Mouse (Mus musculus) MEL-GATA-1-ER (cell line): ENCODE results near the gene Gapdh.
"Not testable (repeated sequence)": the region's sequence is repeated elsewhere in the genome, so short reads cannot be mapped to it uniquely, and the experiment has no call there.

Experiments used
- DNase-seq: peaks from one replicate; pipeline ENCODE4 v3.0.0-alpha.2; 2012; ENCODE audit warnings: low read depth; ENCODE audit errors: extremely low read depth

Gene Gapdh

DNA sequence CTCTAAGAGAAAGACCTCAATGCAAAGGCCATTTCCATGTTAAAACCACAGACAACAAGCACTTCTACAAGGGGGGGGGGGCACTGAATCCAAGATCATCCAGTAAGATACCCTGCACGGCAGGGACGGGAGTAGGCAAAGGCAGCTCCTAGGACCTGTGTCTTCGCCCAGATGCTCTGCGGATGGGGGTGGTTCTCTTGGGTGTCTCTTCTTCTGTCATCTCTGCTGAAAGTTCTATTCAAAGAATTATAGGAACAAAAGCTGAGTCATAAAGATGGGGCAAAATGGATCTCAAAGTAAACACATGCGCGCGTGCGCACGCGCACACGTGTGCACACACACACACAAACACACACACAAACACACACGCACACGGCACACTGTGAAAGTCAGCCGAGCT, 1.8 kb upstream of the Gapdh start:
- DNase-seq, result no peak

DNA sequence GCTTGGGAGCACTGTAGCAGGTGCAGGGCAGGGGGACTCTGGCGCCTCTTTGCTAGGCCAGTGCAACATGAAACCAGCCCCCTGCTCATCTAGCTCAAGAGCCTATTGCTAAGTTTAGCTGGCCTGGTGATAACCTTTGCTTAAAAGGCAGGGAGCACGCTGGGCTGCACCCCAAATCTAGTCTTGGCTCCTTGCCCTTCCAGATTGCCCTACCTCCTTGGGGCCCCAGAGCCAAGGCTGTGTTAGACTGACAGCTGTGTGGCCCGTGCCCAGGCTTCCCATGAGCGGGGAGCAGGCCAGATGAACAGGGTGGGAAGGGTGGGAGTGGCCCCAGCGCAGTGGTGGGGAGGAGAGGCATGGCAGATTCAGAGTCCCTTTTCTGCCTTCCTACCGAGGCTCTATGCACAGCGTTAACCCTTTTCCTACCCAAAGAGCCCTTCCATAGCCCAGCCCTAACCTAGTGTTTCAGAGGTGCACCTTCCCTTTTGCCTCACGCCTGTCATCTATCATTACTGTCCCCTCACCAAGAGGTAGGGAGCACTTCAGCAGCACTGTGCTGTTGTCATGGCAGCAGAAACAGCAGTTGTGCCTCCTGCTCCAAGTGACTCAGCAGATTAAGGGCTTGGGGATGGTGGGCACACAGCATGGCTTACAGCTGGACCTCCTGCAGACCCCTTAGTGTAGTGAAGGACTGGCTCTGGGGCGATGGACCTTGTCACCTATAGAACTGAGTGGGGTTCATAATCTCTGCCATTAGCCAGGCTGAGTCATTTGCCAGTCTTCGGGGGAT, 789 bp upstream of the Gapdh start:
- DNase-seq, result no peak

DNA sequence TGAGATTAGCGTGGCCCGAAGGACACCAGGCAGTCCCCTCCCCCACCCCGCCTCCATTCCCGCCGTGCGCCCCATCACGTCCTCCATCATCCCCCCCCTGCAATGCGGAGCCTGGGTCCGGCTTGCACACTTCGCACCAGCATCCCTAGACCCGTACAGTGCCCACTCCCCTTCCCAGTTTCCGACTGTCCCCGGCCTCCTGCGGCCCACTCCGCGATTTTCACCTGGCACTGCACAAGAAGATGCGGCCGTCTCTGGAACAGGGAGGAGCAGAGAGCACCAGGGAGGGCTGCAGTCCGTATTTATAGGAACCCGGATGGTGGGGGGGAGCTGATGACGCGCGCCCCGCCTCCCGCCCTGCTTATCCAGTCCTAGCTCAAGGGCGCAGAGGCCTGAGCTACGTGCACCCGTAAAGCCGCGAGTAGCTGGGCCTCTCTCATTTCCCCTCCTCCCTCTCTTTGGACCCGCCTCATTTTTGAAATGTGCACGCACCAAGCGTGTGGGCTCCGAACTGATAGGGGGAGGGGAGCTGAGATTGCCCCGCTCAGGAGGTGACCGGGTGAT, 857 bp downstream of the Gapdh start:
- peak; percentile 95 for DNase-seq

DNA sequence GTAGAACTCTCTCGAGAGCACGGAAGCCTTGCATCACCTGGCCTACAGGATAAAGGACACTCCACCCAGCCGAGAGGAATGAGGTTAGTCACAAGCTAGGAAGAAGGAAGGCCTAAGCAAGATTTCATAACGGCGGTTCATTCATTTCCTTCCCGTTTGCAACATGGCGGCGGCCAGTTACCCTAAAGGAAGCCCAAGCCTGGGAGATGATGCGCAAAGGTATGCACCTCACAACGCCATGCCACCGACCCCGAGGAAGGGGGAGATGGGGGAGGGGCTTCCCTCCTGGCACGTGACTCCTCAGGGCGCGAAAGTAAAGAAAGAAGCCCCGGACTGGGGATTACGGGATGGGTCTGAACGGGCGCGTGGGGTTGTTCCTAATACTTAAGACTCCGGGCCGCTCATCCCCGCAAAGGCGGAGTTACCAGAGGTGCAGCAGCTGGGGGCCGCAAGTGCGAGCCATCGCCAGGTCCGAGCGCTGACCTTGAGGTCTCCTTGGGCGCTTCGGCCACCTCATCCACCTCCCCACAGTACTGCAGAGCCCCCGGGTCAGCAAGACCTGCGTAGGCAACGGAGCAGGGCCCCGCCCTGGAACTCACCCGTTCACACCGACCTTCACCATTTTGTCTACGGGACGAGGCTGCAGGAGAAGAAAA, 1.5 kb downstream of the Gapdh start:
- no peak for DNase-seq

DNA sequence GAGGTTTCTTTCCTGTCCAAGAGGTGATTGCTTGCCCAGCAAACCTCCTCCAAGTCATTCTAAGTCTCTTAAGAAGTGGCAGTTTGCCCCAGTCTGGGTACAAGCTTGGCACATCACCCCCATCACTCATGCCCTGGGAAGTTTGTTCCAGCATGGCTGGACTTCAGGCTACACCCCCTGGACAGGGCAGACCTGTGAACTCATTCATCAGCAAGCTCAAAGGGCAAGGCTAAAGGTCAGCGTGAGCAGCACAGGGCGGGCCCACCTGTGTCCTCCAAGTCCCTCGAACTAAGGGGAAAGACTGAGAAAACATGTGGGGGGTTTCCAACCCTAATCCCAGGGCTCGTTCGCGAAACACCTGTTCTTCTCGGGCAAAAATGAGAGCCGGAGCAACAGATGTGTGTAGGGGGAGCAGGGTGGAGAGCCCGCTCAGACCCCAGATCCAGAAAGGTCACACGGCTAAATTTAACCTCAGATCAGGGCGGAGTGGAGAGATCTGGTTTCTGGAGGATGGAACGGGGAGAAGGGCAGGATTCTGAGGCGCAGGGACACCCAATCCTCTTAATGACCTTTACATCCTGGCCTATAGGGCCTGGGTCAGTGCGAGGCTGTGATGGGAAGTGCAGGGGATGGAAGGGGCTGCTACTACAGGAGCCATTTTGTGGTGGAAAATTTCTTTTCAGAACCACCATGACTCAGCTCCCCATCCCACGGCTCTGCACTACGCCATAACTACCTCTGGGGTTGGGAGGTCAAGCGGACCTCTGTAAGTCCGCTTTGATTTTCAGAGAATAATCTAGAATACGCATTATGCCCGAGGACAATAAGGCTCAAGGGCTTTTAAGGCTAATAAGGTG, 2.2 kb downstream of the Gapdh start:
- DNase-seq, result no peak

DNA sequence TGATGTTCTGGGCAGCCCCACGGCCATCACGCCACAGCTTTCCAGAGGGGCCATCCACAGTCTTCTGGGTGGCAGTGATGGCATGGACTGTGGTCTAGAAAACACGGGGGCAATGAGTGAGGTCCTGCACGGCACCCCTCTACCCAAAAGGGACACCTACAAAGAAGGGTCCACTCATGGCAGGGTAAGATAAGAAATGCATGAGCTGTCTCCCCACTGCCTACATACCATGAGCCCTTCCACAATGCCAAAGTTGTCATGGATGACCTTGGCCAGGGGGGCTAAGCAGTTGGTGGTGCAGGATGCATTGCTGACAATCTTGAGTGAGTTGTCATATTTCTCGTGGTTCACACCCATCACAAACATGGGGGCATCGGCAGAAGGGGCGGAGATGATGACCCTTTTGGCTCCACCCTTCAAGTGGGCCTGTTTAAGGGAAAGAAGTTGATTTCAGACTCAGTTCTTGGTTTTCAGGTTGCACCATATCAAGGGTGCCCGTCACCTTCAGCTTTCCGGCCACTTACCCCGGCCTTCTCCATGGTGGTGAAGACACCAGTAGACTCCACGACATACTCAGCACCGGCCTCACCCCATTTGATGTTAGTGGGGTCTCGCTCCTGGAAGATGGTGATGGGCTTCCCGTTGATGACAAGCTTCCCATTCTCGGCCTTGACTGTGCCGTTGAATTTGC, 3.5 kb downstream of the Gapdh start:
- not testable (repeated sequence) for DNase-seq

DNA sequence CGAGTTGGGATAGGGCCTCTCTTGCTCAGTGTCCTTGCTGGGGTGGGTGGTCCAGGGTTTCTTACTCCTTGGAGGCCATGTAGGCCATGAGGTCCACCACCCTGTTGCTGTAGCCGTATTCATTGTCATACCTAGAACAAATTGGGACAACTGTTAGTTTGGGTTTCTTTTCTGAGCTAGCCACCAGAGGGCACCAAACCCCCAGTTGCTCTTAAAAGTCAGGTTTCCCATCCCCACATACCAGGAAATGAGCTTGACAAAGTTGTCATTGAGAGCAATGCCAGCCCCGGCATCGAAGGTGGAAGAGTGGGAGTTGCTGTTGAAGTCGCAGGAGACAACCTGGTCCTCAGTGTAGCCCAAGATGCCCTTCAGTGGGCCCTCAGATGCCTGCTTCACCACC, 4.3 kb downstream of the Gapdh start:
- peak; percentile 62 for DNase-seq

DNA sequence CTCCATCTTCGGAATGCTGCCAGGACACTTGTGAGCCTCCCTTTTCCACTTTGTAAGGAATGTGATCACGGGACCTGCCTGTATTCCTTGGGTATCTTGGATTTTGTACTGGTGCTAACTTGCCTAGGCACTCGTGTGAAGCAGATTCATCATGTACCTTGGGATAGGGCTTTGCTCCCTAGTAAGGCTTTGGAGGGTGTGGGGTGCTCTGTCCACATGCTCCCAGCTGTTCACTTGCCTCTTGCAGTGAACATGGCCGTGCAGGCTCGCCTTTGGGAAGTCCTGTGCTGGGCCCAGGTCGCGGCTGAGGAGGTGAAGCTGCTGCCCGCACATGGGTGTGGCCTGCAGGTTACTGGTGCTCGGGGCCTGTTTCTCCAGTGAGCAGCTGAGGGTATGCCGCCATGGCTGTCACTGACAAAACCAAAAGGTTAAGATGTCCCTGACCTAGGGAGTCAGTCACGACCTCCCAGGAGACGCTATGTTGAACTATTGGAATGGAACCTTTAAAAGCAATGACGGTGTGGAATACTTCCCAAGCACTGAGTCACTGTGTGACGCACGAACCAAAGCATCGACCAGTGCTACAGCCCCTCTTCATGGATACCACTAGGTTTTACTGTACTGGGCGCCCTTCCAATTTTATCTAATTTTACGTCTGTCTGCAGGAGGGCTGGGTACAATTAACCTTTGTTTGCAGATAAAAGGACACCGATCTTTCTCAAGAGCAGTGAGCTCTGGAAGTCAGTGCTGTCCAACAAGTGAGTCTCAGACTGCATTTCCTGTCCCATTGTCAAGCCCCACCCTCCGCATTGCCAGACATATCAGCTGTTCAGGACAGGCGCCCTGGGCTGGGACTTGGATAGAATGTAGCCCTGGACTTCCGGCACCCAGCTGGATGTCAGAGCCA, 5.2 kb downstream of the Gapdh start:
- peak; percentile 86 for DNase-seq

DNA sequence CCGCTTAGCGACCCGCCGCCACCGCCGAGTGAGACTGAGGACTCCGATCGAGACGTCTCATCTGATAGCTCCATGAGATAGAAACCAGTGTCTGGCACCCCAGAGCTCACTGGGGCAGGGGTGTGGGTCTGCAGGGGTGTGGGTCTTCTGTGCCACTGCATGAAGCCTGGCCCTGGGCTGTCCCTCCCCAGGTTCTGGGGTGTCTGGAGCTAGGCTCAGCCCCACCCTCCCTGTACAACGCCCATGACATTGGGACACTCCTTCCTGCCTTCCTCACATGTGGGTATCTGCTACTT, 5.8 kb downstream of the Gapdh start:
- DNase-seq, result no peak

DNA sequence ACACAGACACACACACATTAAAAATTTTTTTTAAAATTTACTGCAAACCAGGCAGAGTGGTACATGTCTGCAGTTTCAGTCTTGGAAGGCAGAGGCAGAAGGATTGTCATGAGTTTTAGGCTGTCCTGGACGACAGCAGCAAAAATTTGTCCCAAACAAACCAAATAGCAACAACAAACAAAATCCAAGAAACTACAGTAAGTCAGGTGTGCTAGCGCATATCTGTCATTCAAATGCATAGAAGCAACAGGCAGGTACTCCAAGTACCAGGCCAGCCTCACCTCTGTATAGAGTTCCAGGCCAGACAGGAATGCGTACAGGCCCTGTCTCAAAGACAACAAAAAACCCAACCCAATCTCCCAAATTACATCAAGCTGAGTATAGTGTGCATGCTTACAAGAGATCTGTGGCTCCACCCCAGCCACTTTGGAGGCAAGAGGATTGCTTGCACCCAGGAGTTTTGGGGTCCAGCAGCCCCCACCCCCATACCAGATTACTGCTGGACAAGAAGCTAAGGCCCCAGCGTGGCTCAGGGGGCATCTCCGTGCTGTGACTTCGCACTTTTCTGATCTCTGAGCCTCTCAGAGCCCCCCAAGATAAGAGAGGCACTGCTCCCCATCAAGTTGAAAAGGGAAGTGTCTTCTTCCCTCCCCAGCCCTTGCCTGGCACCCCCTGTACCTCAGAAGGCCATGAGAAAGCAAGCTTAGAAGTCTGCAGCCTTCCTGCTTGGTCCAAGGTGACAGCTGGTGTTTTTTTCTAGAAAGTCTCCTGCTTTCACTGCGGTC, 6.3 kb downstream of the Gapdh start:
- peak; percentile 66 for DNase-seq

DNA sequence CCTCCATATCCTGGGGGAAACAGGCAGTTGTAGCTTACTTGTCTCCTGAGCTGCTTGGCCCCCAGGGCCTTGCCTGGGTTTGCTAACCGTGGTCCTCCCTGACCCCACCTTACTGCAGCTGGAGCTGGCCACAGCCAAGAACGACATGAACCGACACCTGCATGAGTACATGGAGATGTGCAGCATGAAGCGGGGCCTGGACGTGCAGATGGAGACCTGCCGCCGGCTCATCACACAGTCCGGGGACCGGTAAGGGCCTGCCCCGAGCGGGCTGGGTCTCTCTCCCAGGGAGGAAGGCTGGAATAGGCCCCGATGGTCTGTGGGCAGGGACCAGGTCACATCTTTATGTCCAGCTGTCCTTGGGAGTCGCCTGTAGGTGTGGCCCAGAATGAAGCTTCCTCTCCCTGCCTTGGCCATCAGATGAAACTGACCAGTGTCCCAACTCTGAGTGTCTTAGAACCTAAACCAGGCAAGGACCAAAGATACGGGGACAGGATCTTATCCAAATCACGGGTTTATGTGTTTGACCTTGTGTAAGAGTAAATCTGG, 7.2 kb downstream of the Gapdh start:
- DNase-seq, result no peak

DNA sequence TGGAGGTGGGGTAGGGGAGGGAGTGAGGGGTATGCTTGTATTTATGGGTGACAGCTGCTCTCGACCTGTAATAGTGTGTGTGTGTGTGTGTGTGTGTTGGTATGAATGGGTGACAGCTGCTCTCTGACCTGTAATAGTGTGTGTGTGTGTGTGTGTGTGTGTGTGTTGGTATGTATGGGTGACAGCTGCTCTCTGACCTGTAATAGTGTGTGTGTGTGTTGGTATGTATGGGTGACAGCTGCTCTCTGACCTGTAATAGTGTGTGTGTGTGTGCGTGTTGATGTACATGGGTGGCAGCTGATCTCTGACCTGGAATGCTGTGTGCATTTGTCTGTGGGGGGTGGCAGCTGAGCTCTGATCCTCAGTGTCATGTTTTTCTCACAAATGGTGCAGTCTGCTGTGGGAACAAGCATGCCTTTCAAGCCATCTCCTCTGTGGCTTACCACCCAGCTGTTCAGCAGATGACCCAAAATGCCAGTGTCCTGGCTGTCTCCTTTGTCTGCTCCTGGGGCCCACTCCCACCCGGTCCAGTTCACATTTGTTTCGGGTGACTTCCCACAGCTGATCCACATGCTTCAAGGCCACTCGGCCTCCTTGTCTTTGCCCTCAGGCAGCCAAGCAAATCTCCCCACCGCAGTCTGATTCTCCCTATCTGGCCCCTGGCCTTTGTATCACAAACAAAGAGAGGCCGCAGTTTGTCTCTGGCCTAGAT, 9.2 kb downstream of the Gapdh start:
- DNase-seq, result no peak

DNA sequence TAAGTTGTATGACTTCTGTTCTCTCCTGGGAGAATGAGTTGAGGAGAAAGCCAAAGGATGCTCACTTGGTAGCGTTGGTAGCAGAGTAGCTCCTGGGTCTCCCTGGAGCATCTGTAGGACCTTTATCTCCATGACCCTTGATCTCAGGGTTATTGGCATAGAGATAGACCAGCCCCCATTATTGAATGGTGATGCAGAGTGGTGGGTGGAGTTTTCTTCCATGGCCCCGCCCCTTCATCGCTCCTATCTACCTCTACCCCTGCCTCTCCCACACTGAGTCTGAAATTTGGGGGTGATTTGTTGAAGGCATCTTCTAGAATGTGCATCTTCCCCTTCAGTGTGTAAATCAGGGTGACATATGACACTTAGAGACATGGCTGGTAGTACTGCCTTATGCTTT, 9.8 kb downstream of the Gapdh start:
- no peak for DNase-seq

DNA sequence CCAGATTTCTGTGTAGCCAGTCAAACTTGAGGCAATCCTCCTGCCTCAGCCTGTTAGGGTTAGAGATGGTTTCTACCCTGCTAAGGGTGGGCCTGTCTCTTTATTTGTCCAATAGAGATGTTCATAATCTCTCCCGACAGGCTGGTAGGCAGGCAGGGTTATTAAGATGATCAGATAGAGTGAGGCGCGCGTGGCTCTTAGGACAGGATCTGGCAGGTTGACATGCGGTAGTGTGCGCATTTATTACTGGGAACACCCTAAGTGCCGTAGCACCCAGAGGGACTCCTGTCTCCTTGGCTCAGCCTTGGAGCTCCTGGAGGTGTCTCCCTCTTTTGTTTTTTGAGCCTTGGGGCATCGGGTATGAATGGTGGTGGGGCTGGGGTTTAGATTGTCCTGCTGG, 11.0 kb downstream of the Gapdh start:
- DNase-seq, result no peak

DNA sequence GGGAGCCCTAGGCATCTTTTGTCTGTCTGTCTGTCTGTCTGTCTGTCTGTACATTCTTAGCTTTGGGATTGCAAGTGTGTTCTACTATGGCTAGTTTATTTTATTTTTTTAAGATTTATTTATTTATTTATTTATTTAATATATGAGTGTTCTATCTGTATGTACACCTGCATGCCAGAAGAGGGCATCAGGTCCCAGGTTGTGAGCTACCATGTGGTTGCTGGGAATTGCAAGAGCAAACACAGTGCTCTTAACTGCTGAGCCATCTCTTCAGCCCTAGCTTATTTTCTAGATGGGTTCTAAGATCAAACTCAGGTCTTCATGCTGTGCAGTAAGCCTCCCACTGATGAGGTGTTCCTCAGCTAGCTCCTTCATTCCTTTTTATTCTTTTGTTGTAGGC, 11.7 kb downstream of the Gapdh start:
- DNase-seq, result no peak

DNA sequence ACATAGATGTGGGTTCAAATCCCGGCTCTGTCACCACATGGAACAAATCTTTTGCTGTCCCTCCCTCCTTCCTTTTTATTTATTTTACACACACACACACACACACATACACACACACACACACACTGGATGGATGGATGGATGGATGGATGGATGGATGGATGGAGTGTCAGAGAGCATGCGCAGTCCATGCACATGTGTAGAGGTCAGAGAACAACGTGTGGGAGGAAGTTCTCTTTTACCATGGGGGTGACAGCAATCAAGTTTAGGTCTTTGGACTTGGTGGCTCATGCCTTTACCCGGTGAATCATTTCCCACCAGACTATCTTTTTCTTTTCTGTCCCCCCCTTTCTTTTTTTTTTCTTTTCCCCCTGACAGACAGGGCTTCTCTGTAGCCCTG, 12.6 kb downstream of the Gapdh start:
- DNase-seq, result no peak

DNA sequence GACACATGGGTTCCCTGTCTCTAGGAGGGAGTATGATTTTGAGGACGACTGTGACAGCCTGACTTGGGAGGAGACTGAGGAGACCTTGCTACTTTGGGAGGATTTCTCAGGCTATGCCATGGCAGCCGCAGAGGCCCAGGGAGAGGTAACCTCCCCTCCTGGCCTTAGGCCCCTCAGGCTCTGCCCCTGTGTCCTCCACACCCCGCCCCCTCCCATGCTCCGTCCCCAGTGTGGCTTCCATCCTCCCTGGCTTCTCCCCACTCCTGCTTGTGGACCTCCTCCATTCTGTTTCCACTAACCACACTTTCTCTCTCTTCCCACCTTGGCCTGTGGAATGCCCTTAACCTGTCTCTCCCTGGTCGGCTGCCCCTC, 13.3 kb downstream of the Gapdh start:
- no peak for DNase-seq

DNA sequence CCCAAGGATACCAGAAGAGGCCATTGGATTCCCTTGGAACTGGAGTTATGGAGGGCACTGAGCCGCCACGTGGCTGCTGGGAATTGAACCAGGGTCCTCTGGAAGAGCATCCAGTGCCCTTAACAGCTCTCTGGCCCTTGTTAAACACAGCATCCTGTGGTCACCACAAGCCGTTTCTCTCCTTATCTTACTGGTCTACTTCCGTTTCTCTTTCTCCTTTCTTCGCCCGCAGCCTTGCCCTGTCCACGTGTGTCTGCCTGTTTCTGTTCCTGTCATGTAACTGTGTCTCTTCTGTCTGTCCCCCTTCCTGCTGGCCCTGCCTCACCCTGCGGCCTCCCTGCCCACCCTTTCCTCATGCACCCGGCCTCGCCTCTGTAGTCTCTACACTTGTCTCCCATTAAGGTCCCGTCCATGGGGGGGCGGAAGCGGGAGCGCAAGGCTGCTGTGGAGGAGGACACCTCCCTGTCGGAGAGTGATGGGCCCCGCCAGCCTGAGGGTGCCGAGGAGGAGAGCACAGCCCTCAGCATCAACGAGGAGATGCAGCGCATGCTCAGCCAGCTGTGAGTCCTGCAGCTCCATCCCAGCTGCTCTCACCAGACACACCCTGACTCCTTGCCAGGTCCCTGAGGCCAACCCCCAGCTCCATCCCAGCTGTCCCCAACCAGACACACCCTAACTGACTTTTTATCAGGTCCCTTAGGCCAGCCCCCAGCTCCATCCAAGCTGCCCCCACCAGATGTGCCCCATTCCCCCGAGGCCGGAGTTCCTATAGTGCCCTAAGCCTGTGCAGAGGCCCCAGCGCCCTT, 13.9 kb downstream of the Gapdh start:
- peak; percentile 86 for DNase-seq
